Mouse (Mus musculus): Measurements from ENCODE around the gene Igf1.

Gene Igf1

DNA sequence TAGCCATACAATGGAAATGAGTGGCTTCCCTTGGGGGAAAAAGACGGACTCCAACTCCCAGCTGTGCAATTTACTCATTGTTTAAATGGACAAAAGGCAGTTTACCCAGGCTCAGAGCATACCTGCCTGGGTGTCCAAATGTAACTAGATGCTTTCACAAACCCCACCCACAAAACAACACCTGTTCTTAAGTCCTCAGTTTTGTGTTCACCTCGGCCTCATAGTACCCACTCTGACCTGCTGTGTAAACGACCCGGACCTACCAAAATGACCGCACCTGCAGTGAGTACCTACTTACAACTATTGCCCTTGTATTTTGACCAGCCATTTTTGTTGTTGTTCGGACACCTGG, 3.0 kb downstream of the Igf1 start:
- DNase-seq: no peak

DNA sequence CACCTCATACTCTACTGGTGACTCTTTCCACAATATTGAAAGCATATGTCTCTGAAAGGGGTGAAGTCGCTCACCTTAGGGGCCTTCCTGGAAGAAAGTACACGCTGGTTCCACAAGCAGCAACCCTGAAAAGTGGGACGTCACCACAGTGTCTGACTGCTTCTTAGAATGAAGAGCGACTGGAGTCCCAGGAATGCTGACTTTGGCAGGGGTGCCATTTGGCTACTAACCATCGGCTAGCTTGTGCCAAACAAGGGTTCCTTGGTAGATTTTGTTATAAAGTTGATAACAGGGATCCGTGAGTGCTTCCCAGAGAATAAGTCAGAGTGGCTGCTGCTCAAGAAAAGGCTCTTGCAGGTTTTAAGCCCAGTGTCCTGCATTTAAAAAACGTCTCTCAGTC, 4.8 kb downstream of the Igf1 start:
- no peak for DNase-seq

DNA sequence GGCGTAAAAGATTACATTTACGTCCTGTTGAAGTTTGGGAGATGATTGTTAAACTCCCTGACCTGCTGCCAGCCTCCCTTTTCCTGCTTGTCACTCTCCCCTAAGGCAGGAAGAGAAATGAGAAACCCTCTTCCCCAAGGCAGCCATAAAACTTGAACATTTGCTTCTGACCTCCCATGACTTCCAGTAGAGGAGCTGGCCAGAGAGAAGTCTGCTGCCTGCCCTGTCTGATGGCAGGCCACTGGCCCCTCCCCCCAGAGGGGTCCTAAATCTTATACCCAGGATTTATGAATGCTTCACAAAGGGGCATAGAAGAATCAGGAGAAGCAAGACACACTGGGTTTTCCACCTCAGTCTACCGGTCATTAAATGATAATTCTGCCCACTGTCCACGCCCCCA, 5.3 kb downstream of the Igf1 start:
- no peak for DNase-seq

DNA sequence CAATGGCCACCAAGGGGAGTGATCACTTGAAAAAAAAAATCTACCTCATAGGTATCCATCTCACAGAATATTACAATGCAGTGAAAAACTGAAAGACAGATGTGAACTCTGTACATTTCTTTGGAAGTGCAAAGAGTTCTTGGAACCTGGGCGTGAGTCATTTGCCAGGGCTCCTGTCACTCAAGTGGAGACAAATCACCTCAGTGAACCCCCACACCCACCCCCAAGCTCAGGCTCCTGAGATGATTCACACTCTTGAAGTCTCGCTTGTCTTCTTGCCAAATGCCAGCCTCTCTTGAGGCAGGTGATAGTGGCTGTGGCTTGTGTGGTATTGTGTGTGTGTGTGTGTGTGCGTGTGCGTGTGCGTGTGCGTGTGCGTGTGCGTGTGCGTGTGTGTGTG, 7.6 kb downstream of the Igf1 start:
- no peak for DNase-seq

DNA sequence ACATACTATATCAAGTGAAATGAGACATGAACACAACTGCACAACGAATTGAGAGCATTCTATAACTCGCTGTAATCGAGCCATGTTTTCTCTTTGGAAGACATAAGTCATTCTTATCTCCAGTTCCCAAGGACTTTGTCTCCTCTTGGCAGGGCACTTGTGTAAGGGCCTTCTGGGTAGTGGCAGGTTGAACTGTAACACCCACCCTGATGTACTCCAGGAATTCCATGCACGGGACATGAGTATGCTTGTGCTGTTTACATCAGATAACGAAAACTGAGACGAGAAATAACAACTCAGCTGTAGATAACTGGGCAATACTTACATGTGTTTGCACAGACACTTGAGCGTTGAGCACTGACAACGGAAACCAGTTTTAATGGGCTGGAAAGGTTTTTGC, 8.4 kb downstream of the Igf1 start:
- no peak for DNase-seq

DNA sequence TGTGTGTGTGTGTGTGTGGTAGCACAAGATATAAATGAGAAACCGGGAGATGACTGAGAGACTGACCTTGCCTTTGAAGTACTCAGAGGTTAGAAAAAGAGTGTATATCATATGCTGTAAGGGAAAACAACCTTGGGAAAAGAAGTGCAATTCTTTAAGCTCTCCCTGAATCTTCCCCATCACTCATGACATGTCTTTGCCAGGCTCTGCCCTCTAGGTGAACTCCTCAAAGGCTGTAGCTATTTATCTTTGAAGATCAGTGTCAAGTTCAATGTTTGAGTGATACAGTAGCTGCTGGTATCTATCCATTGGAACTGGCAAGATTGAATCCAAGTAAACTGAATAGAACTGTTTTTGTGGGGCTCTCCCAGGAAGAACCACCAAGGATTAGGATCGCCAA, 9.2 kb downstream of the Igf1 start:
- no peak for DNase-seq

DNA sequence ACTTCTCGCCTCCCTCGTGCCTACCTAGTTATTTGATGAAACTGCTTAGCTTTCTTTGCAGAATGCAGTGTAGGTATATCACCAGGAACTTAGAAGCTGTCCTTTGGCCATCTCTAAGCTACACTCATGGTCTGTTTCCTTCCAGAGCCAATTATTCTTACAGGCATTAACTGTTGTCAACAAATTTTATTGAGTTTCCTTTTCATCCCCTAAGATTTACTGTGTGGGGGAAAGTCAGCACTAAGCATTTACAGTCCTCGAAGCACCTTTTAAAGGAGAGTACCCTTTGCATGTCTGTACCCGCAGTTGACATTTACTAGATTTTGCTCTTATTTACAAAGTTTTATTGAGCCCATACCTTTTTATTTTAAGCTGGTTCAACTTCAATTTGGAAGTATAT, 9.6 kb downstream of the Igf1 start:
- DNase-seq: no peak

DNA sequence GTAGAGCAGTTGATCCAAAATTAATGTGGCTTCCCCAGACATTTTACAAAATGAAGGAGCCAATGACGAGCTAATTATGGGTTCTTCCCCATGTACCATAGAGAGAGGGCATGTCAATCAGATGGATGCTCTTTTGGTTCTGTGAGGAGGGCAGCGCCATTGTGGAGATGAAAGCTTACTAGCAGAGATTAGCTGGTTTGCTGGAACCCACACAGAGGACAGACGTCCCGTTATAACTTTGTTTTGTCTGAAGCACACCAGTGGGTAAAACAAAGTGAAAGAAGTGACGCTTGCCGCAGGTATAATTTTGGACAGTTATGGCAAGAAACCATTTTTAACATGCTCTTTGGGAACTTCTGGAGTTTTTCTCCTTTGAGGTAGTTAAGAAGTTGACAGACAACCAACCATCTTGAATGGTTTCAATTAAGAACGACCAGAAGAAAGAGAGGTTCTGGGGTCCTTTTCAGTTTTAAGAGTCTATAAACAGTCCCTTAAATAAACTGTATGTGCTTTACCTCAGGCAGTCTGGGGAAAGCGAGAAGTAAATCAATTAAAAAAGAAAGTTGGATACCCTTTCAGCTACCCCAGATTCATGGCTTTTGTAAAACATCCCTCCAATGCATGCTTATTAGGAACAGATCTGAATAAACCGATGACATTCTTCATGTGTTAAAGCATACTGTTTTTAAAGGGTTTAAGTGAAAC, 10.4 kb downstream of the Igf1 start:
- no peak for DNase-seq

DNA sequence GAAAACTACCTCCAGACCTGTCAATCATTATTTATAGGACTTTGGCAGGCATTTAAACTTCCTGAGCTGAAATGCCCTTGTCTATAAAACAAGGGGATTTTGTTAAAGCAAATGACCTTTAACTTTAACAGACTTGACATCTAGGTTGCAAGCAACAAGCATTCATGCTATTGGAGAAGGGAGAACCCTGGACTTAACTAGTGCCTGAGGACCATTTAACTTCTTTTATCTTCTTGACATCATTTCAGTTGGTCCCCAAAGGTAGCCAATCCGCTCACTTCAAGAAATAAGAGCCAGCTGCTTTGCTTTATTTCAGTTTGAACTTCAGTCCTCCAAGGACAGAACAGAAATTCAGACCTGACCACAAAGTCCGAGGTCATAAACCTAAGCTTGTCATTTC, 11.1 kb downstream of the Igf1 start:
- DNase-seq: no peak

DNA sequence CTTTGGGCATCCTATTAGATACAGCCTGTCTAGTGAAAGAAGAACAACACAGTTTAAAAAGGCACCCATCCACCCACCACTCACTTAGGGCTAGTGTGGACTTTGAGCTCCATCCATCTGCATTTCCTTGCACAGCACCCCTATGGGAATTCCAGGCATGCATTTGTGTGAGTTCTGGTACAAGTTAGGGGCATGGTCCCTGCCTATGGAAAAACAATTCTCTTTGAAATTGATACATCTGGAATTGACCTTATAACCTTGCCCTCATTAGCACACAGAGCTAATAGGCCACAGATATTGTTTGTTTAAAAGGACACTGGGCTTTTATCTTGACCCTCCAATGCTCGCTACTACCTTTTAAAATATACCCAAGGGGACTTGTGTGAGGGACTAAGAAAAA, 11.6 kb downstream of the Igf1 start:
- no peak for DNase-seq

DNA sequence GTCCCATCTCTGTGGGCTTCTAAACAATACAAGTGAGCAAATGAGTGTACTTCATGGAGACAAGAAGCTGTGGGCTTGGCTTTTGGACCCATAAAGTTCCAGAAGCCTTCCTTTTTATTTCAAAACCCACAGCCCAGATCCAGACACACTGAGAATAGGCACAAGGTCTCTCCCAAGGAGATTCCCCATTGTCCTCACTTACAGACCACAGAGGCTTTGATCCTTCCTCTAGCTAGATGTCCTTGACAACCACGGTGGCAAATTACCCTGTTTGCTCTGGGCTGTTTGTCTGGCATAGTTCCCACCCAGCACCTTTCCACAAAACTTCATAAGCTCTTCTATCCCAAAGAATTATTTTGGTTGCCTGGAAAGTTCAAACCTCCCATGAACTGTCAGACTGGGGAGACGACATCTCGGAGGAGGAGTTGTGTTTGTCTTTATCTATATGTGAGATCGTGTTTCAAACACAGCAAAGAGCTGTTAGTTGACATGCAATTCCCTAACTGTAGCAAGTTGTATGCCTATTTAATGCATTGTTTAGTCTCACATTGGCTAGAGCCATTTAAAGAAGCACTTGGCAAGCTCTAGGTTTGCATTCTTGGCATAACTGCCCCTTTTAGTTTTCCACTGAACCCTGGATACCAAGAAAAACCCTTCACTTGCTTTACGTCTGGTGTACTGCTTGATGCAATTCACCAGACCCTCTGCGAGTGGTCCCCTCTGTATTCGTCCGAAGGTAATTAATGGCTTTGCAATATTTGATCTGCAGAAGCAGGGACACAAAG, 14.0 kb downstream of the Igf1 start:
- DNase-seq: no peak

DNA sequence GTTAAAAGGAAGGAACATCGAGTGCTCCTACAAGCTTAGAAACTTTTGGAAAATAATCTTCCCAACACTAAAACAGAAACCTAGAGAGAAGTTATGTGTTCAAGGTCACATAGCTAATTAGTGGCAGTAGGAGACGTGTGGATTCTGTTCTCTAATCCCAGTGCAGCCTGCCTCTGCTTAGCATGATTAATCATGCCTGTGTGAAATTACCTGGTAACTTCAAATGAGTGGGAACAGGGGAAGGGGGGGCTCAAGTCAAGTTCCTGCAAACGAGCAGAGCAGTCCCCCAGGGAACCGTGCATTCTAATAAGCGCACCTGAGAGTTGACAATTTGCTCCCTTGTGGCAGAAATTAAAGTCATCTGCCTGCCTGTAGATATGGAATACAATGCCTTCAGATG, 14.8 kb downstream of the Igf1 start:
- no peak for DNase-seq

DNA sequence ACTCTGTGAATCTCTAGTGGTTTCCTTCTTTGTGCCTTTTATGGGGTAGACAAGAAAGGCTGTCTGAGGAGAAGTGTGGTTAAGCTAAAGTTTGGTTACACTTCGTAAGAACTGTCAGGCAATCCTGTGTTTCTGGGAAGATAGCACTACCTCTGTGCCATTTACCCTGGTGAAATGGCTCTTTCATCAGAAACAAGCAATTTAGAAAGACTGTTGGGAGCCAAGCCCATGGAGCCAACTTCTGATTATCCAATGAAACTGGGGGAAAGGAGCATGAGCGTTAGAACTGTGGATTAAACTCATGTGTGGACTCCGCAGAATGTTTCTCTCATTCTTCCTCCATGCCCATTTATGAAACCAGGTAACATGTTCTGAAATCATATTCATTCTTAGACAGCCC, 15.5 kb downstream of the Igf1 start:
- no peak for DNase-seq

DNA sequence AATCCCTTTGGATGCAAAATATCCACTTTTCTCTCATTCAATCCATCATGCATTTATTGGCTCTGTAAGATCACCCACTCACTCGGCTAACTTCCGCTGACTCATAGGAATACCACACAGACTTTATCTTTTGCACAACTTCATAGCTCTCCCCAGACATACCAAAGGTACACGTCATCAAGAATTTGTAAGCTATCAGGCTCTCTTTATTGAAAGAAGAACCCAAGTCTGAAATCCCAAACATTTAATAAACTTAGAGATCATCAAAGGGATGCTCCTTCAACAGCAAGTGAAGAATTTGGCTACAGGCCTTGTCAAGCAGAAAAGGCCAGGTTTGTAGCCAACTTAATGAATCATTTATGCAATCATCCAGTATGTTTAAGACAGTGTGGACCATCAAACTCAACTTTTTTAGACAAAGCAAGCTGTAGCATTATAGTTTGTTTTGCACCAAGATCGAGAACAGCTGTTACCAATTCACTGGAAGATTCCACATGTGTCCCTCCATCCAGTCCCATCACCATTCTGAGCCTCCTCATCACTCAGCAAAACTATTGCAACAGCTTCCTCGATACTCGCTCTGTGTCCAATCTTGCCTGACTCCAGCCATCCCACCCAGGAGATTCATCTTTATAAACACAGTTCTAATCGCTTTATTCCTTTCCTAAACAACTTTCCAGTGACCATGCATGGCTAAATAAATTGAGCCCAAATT, 22.2 kb downstream of the Igf1 start:
- no peak for DNase-seq

DNA sequence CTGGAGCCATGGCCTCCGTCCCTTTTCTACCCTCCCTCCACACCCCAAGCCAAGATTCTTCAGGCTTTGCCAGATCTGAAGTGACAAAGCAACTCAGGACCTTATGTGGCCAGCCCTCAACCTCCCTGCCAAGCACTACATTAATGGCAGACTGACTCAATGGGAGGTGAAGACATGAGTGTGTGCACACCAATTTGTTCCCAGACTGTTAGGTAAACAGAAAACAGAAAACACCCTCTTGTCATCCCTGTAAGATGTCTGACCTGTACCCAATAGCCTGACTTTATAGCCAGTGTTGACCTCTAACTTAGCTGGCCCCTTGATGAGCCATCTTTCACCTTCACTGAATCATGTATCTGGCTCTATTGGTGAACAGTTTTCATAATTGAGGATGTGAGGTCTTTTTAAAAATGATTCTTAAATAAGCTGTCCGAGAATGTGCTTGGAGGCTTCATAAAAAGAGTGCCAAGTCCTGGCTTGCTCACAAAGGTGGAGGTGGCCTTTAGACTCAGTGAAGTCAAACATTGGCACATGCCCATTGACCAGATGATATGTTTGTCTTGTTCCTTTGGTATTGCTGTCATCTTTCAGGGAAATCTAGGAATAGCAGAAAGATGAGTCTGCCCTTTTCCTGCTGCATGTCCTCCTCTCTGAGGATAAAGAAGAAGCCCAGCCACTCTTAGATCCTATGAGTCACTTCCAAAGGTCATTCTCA, 27.4 kb downstream of the Igf1 start:
- DNase-seq: no peak

DNA sequence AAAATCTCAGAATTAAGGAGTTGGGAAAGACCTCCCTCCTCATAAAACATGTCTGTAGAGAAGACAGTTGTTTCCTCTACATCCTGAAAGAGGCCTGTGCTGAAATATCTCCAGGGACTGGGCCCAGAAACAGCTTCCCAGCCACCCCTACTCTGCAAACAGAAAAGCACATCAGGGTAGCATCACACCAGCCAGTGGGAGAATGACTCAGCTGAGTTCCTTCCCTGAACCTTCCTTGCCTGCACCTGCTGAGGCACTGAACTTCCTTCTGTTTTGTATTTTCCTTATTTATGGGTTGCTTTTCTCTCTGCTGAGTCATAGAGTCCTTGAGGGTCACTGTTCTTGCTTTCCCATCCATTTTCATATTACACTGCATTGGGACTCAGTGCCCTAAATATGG, 31.8 kb downstream of the Igf1 start:
- no peak for DNase-seq

DNA sequence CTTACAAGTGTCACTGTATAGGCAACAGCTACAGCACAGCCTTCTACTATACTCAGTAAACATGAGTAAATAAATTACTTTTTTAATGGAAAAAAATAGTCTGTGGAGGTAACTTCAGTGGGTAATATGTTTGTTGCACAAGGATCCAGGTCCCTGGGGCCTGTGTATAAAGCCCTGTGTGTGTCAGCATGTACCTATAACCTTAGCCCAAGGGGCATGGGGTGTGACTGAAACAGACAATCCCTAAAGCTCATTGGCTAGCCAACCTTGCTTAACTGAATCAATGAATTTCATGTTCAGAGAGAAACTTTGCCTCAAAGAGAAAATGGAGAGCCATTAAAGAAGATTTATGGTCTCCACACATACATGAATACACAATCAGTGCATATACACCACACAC, 34.2 kb downstream of the Igf1 start:
- DNase-seq: no peak

DNA sequence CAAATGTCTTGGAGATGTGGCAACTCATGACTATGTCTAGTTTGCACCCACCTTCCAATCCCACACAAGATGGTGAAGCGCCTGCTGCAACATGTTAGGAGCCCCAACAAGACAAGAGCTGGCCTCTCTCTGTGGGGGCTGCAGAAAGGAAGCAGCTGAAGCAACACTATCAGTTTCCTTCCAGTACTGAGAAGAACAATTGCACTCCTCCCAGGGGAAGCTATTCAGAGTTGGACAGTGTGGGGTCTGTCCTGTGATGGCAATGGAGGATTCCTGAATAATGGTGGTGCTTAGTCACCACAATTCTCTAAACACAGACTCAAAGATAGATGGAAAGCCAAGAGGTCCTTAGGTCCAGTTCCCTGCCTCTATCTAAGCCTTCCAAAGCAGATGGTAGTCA, 35.2 kb downstream of the Igf1 start:
- DNase-seq: no peak

DNA sequence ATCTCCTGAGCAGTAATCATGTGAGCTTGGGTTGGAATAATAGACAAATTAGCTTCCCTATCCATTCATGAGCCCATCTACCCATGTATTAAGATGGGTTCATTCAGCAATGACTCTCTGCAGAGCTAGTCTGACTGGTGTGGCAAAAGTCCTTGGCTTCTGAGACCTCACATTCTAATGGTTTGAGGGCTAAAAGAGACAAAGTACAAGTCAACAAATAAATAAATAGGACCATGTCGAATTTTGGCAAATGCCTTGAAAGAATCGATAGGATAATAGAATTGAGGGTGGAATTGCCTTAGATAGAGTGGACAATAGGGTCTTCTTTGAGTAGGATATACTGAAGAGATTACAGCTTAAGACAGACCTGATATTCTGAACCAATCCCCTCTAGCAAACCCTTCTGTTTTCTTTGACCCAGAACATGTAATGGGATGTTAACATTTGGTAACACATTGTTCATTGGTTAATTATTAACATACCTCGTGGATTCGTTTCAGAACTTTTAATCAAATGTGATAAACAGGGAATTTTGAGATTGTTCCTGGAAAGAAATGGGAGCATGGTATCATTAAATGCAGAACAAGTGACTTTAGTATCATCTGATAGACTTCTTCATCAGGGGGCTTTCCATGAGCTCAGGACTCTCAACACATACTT, 36.5 kb downstream of the Igf1 start:
- no peak for DNase-seq

DNA sequence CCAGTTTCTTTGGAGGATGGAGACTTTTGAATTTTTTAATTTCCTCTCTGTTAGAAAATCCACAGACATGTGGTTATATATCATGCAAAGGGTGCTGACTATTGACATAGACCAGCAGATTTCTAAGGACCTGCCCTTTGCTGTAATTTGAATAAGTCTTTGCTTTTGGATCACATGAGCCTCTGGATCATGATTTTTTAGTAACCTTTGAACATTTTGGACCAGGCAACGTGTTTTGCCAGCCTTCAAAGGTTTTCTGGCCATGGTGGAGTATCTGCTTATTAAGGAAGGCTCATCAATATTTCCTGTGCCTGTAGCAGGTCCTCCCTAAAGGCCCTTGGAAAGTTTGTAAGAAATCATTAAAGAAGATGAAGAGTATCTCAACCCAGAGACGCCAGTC, 37.3 kb downstream of the Igf1 start:
- no peak for DNase-seq

DNA sequence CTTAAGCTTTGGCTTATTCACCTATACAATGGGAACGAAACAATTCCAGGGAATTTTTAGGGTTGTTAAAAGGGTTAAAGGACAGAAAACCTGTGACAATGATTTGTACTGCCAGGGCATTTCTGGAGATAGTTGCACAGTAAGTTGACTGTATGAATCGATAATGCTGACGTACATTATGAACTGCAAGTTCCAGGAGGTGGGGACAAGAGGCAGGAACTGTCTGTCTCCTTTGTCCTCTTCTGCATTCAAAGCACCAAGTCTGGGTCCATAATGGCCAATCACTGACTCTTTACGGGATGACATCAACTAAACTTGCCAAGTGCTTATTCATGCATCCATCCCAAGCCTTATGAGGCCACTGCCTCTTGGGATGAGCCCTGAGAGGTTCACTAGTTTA, 39.3 kb downstream of the Igf1 start:
- DNase-seq: no peak

DNA sequence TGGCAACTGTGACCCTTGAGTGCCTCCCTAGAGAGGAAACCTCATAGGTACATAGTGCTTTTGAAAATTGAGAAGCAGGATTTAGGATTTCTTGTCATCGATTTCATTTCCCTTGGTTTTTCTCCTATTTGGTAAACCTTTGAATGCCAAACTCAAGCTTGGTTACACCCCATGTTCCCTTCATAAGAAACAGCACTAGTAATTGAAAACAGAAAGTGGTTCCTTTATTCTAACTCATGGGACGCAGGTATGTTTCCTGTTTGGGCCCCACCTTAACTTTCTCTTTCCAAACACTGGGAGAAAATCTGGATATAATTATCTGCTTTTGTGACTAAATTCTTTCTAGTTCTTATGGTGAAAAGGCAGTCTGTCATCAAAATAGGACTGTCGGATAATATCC, 40.8 kb downstream of the Igf1 start:
- no peak for DNase-seq

DNA sequence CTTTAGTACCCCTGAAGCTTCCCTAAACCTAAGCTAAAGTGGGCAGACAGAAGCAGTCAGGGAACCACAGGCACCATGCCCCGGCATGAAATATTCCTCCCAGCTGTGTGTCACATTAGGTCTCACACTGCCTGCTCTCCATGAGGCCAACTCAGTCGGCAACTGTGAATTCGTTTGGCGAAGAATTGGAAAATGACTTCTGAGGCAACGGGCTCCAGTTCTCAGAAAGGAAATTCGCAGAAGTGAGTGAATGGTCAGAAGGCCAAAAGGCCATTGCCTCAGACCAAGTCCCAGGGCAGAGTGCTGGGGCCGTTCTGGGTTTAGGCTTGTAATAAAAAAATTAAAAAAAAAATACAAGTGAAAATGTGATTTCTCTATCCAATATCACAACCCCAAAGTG, 43.9 kb downstream of the Igf1 start:
- DNase-seq: no peak

All from cerebellum, postnatal 25 days (tissue).